ENCODE assay signal across 8 mouse cellular contexts in the genomic region with DNA sequence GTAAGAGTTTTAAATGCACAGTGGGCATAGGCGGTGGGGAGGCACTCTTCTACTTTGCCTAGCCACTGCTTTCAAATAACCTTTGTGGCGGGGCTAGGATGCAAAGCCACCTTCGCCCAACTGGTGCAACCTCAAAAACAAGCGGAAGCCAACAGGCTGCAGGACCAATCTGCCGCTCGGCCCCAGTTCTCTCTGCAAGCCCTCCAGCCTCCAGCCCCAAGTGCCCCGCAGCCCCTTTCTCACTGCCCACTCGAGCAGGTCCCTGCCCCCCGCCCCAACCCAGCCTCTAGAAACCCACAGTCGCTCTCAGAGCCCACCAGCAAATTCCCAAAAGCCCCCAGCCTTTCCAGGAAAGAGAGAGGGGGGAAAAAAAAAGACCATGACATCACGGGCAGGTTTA.
DNase-seq lines count a peak whose midpoint lies in the region; ATAC-seq and TF ChIP-seq lines count a peak whose summit lies in the region.

No protein-coding gene starts in this region.

- no peaks in the 10 kb centered on the region for H3K9me3 ChIP-seq in heart, embryonic 14.5 days (ENCODE audit: control insufficient read depth, low read length)
- H3K9me3 ChIP-seq in kidney, postnatal 0 days (replicated peaks; ENCODE audit: low read length): no peaks in the 10 kb centered on the region

- no peaks in the 10 kb centered on the region for H3K36me3 ChIP-seq in heart, embryonic 14.5 days (ENCODE audit: control insufficient read depth, insufficient read depth, low read length)
- H3K36me3 ChIP-seq in kidney, postnatal 0 days (ENCODE audit: insufficient read depth, low read length): no peaks in the 10 kb centered on the region

- peak overlapping the region; percentile 95 to 98 for H3K27ac ChIP-seq in heart, embryonic 14.5 days (replicated peaks in 1 of 2; ENCODE audit: control insufficient read depth in 1 of 2, insufficient read depth in 1 of 2, low read depth in 2 of 2, low read length in 2 of 2)
- peak overlapping the region; percentile 100 for H3K27ac ChIP-seq in kidney, postnatal 0 days

- H3K4me1 ChIP-seq in heart, embryonic 14.5 days (ENCODE audit: control insufficient read depth in 2 of 2, insufficient read depth in 2 of 2, low read length in 2 of 2): peaks cover 29 to 44% of the 10 kb centered on the region in 2 experiments
- H3K4me1 ChIP-seq in kidney, postnatal 0 days (replicated peaks; ENCODE audit: insufficient read depth, low read length): peaks cover 26% of the 10 kb centered on the region

- H3K4me3 ChIP-seq in heart, embryonic 14.5 days (ENCODE audit: control insufficient read depth in 1 of 2, insufficient read depth in 1 of 2, low read depth in 1 of 2, low read length in 2 of 2): peak overlapping the region; percentile 37 to 43
- H3K4me3 ChIP-seq in kidney, postnatal 0 days (replicated peaks; ENCODE audit: low read depth, low read length): peak overlapping the region; percentile 40

- DNase-seq in 416B (ENCODE audit: low read depth): peak; percentile 25
- DNase-seq in CD4-positive, CD25-positive, alpha-beta regulatory T cell, adult 2 months (ENCODE audit: low read depth, low spot score): peak; percentile 65
- peak; percentile 53 to 55 for DNase-seq in cerebellum, postnatal 14 days
- peak; percentile 62 for DNase-seq in kidney, postnatal 0 days (ENCODE audit: low spot score)
- peak; percentile 14 to 43 for DNase-seq in spleen, postnatal 14 days (ENCODE audit: low spot score in 2 of 2)
- no peak for DNase-seq in layer of hippocampus, adult 9-10 months (ENCODE audit: low spot score)

- H3K27me3 ChIP-seq in heart, embryonic 14.5 days (ENCODE audit: control insufficient read depth, insufficient read depth, low read length): no peaks in the 10 kb centered on the region
- H3K27me3 ChIP-seq in kidney, postnatal 0 days (ENCODE audit: insufficient read depth, low read length): no peaks in the 10 kb centered on the region

- H3K9ac ChIP-seq in heart, embryonic 14.5 days (ENCODE audit: low read length): peak overlapping the region; percentile 85
- peak overlapping the region; percentile 67 for H3K9ac ChIP-seq in kidney, postnatal 0 days (ENCODE audit: low read depth, low read length)

- H3K4me2 ChIP-seq in heart, embryonic 14.5 days (ENCODE audit: low read length): peak overlapping the region; percentile 76
- H3K4me2 ChIP-seq in kidney, postnatal 0 days (ENCODE audit: low read length): peak overlapping the region; percentile 84

- 0 out of 2 replicates have a peak, but pooled peaks have one; percentile 27 for ATAC-seq in heart, embryonic 14.5 days (ENCODE audit: insufficient number of reproducible peaks, insufficient read depth, low FRiP score, low read depth)
- ATAC-seq in kidney, postnatal 0 days (replicated peaks; ENCODE audit: low FRiP score, low read depth): peak; percentile 27
- ATAC-seq in megakaryocyte, adult 5-6 weeks (ENCODE audit: poor library complexity, severe bottlenecking): peak; percentile 55

- no peak for TF ChIP-seq CTCF in kidney, postnatal 0 days (IDR thresholded peaks at IDR 0.05; ENCODE audit: low read depth)

- 2% methylated on average over 11 of the region's 11 CpGs for WGBS in heart, embryonic 14.5 days
- 3% methylated on average over 11 of the region's 11 CpGs for WGBS in kidney, postnatal 0 days
